Comparison of ENCODE assay signal across 30 mouse cellular contexts in genomic region chr17:37869676-37870205, GRCm38 (mm10). TPM values are rescaled to one million over a fixed set of nuclear protein-coding genes. Genes with fewer than 3 reads are reported as not detected.
DNase-seq lines count a peak whose midpoint lies in the region; ATAC-seq and TF ChIP-seq lines count a peak whose summit lies in the region.
"Had no signal": no experiment of that assay in that cellular context is flagged by ENCODE, and none has a peak within 500 bp of the region (broad histone marks: within the 10 kb centered on the region; RNA-seq: fewer than 3 reads in every experiment).

No protein-coding gene starts in this region.

- H3K36me3 ChIP-seq in forebrain, embryonic 14.5 days (ENCODE audit: control insufficient read depth, insufficient read depth, low read length): no peaks in the 10 kb centered on the region
- H3K36me3 ChIP-seq in forebrain, postnatal 0 days (ENCODE audit: insufficient read depth): no peaks in the 10 kb centered on the region
- no peaks in the 10 kb centered on the region for H3K36me3 ChIP-seq in hindbrain, embryonic 10.5 days
- H3K36me3 ChIP-seq in hindbrain, embryonic 16.5 days (ENCODE audit: control insufficient read depth, insufficient read depth, low read length): no peaks in the 10 kb centered on the region
- H3K36me3 ChIP-seq in ES-E14 (ENCODE audit: control insufficient read depth, insufficient read depth, low read length, poor library complexity, severe bottlenecking): no peaks in the 10 kb centered on the region
- H3K36me3 ChIP-seq: forebrain, embryonic 15.5 days; hindbrain, embryonic 15.5 days; midbrain, embryonic 13.5 days had no signal

- no peak for ATAC-seq in forebrain, embryonic 14.5 days
- no peak for ATAC-seq in forebrain, postnatal 0 days
- no peak for ATAC-seq in hindbrain, embryonic 16.5 days
- ATAC-seq: CD4-positive, CD25-positive, alpha-beta regulatory T cell, adult 4 months; forebrain, embryonic 15.5 days; lung, postnatal 0 days; midbrain, embryonic 13.5 days had no signal

- no peaks in the 10 kb centered on the region for H3K9me3 ChIP-seq in forebrain, embryonic 14.5 days (replicated peaks; ENCODE audit: control insufficient read depth, low read length)
- no peaks in the 10 kb centered on the region for H3K9me3 ChIP-seq in forebrain, postnatal 0 days (ENCODE audit: low read length)
- no peaks in the 10 kb centered on the region for H3K9me3 ChIP-seq in hindbrain, embryonic 10.5 days
- no peaks in the 10 kb centered on the region for H3K9me3 ChIP-seq in hindbrain, embryonic 16.5 days (ENCODE audit: control insufficient read depth, low read length)
- H3K9me3 ChIP-seq in ES-E14 (ENCODE audit: control insufficient read depth, insufficient read depth, low read depth, low read length): no peaks in the 10 kb centered on the region
- H3K9me3 ChIP-seq: forebrain, embryonic 15.5 days; hindbrain, embryonic 15.5 days; midbrain, embryonic 13.5 days had no signal

- H3K27ac ChIP-seq in forebrain, embryonic 14.5 days (ENCODE audit: low read depth, low read length): no peak overlapping the region
- H3K27ac ChIP-seq in forebrain, postnatal 0 days (ENCODE audit: low read depth, low read length): no peak overlapping the region
- no peak overlapping the region for H3K27ac ChIP-seq in hindbrain, embryonic 10.5 days
- H3K27ac ChIP-seq in hindbrain, embryonic 16.5 days (ENCODE audit: low read depth, low read length): no peak overlapping the region
- H3K27ac ChIP-seq in ES-E14 (ENCODE audit: insufficient read depth, low read depth, low read length, poor library complexity, severe bottlenecking): no peak overlapping the region
- H3K27ac ChIP-seq: forebrain, embryonic 15.5 days; hindbrain, embryonic 15.5 days; left cerebral cortex, adult 2 months; midbrain, embryonic 13.5 days had no signal

- in situ Hi-C loops in ES-E14 (cut with MboI; ENCODE audit: low sequenced_read_pairs in 2 of 2, unreplicated experiment in 2 of 2): no loop called here

- no peaks in the 10 kb centered on the region for H3K4me1 ChIP-seq in forebrain, embryonic 14.5 days (ENCODE audit: control insufficient read depth, insufficient read depth, low read length)
- no peaks in the 10 kb centered on the region for H3K4me1 ChIP-seq in forebrain, postnatal 0 days (ENCODE audit: insufficient read depth)
- peaks cover 4% of the 10 kb centered on the region; the same call in 1 of the 2 replicates for H3K4me1 ChIP-seq in hindbrain, embryonic 10.5 days (replicated peaks)
- H3K4me1 ChIP-seq in hindbrain, embryonic 16.5 days (ENCODE audit: control insufficient read depth, insufficient read depth, low read depth, low read length): no peaks in the 10 kb centered on the region
- H3K4me1 ChIP-seq in ES-E14 (ENCODE audit: control insufficient read depth in 2 of 2, insufficient read depth in 2 of 2, low read length in 2 of 2, poor library complexity in 1 of 2): no peaks in the 10 kb centered on the region
- H3K4me1 ChIP-seq: forebrain, embryonic 15.5 days; hindbrain, embryonic 15.5 days; midbrain, embryonic 13.5 days had no signal

- WGBS in forebrain, embryonic 14.5 days: 18% methylated on average over 8 of the region's 8 CpGs
- WGBS in forebrain, postnatal 0 days: 19% methylated on average over 8 of the region's 8 CpGs
- WGBS in hindbrain, embryonic 10.5 days: 22% methylated on average over 8 of the region's 8 CpGs
- 22% methylated on average over 8 of the region's 8 CpGs for WGBS in hindbrain, embryonic 16.5 days

- no peak for TF ChIP-seq CTCF in forebrain, postnatal 0 days (IDR thresholded peaks at IDR 0.05; ENCODE audit: low read depth)

- no peaks in the 10 kb centered on the region for H3K27me3 ChIP-seq in forebrain, embryonic 14.5 days (replicated peaks; ENCODE audit: control insufficient read depth, insufficient read depth, low read length)
- H3K27me3 ChIP-seq in forebrain, postnatal 0 days (ENCODE audit: insufficient read depth, low read length): no peaks in the 10 kb centered on the region
- H3K27me3 ChIP-seq in hindbrain, embryonic 10.5 days (ENCODE audit: insufficient read depth, poor library complexity, severe bottlenecking): no peaks in the 10 kb centered on the region
- H3K27me3 ChIP-seq in hindbrain, embryonic 16.5 days (replicated peaks; ENCODE audit: control insufficient read depth, insufficient read depth, low read length): no peaks in the 10 kb centered on the region
- H3K27me3 ChIP-seq: forebrain, embryonic 15.5 days; hindbrain, embryonic 15.5 days; midbrain, embryonic 13.5 days had no signal

- DNase-seq in forebrain, embryonic 14.5 days (ENCODE audit: low spot score): peak; percentile 1
- DNase-seq in forebrain, postnatal 0 days: no peak
- DNase-seq in hindbrain, embryonic 10.5 days (ENCODE audit: low spot score): peak; percentile 4
- peak; percentile 29 for DNase-seq in ES-E14 (ENCODE audit: low read depth, low spot score)
- DNase-seq in embryo, embryonic 9.5 days (ENCODE audit: extremely low spot score): peak; percentile 17
- DNase-seq in gastrocnemius, postnatal 4 days (ENCODE audit: low spot score in 2 of 2): no peak
- DNase-seq in adrenal gland, postnatal 4 days (ENCODE audit: low spot score in 2 of 2): no peak
- DNase-seq: cerebellum, adult 9-11 months; gastrocnemius, postnatal 36 days; heart, postnatal 10 days; kidney, adult 11 months; kidney, postnatal 4 days; layer of hippocampus, adult 9-11 months; left cerebral cortex, postnatal 4 days; liver; right cerebral cortex, postnatal 4 days; thymus, adult 2 months had no signal

- no peak overlapping the region for H3K9ac ChIP-seq in forebrain, embryonic 14.5 days (ENCODE audit: low read length)
- H3K9ac ChIP-seq in forebrain, postnatal 0 days: no peak overlapping the region
- H3K9ac ChIP-seq in hindbrain, embryonic 16.5 days (ENCODE audit: low read depth, low read length): no peak overlapping the region
- H3K9ac ChIP-seq in ES-E14 (ENCODE audit: insufficient read depth, low read depth, low read length, poor library complexity, severe bottlenecking): no peak overlapping the region
- H3K9ac ChIP-seq: forebrain, embryonic 15.5 days; hindbrain, embryonic 15.5 days; midbrain, embryonic 13.5 days had no signal

- H3K4me3 ChIP-seq in forebrain, embryonic 14.5 days (ENCODE audit: low read depth, low read length): no peak overlapping the region
- no peak overlapping the region for H3K4me3 ChIP-seq in forebrain, postnatal 0 days (ENCODE audit: low read depth, low read length)
- H3K4me3 ChIP-seq in hindbrain, embryonic 10.5 days: no peak overlapping the region
- H3K4me3 ChIP-seq in hindbrain, embryonic 16.5 days (ENCODE audit: low read length): no peak overlapping the region
- H3K4me3 ChIP-seq in ES-E14 (ENCODE audit: insufficient read depth in 1 of 2, low read depth in 1 of 2, low read length in 2 of 2, poor library complexity in 1 of 2, severe bottlenecking in 1 of 2): no peak overlapping the region
- H3K4me3 ChIP-seq: forebrain, embryonic 15.5 days; hindbrain, embryonic 15.5 days; left cerebral cortex, adult 2 months; midbrain, embryonic 13.5 days had no signal

- H3K4me2 ChIP-seq in forebrain, embryonic 14.5 days (ENCODE audit: low read length): no peak overlapping the region
- H3K4me2 ChIP-seq in forebrain, postnatal 0 days (ENCODE audit: low read depth): no peak overlapping the region
- no peak overlapping the region for H3K4me2 ChIP-seq in hindbrain, embryonic 16.5 days (ENCODE audit: low read length)
- H3K4me2 ChIP-seq: forebrain, embryonic 15.5 days; hindbrain, embryonic 15.5 days; midbrain, embryonic 13.5 days had no signal

TF ChIP-seq in ES-E14, 5 proteins besides CTCF, POLR2A, EP300 and RAD21 (continues in another document):
- TF ChIP-seq MAFK (IDR thresholded peaks at IDR 0.05; ENCODE audit: insufficient read depth, low read depth, low read length) (no peak), HCFC1 (IDR thresholded peaks at IDR 0.05; ENCODE audit: borderline replicate concordance, insufficient read depth, low read length) (no peak), ZNF384 (IDR thresholded peaks at IDR 0.05; ENCODE audit: low read depth, low read length) (no peak)

RNA-seq across cellular contexts. Expression of gene Olfr126, which starts 22.5 kb away (rescaled TPM):
- polyA plus RNA-seq in forebrain, embryonic 14.5 days (2014; fragmentation: Nextera tagmentation; extraction: Ambion mirVana): not detected in 2 replicates
- not detected in 2 replicates for total RNA-seq in forebrain, postnatal 0 days (2014; rRNA removed)
- not detected in 2 replicates for polyA plus RNA-seq in forebrain, postnatal 0 days (2015; fragmentation: Nextera tagmentation; extraction: Ambion mirVana)
- polyA plus RNA-seq in hindbrain, embryonic 10.5 days (2016; fragmentation: Nextera tagmentation; extraction: Ambion mirVana): not detected in 2 replicates
- not detected in 2 replicates for polyA plus RNA-seq in hindbrain, embryonic 16.5 days (2015; fragmentation: Nextera tagmentation; extraction: Ambion mirVana)
- total RNA-seq in ES-E14 (2012; rRNA removed): not detected in 2 replicates
- not detected for total RNA-seq in gastrocnemius, postnatal 4 days (2021)
- total RNA-seq in adrenal gland, postnatal 4 days (2021): not detected
- total RNA-seq: adrenal gland, adult 18-20 months; gastrocnemius, postnatal 36 days; heart, postnatal 10 days; left cerebral cortex, adult 2 months; left cerebral cortex, postnatal 4 days; megakaryocyte progenitor cell, adult 5-6 weeks; MEL had no signal
- polyA plus RNA-seq: CD4-positive, CD25-positive, alpha-beta regulatory T cell, adult 4 months; cortical plate, adult 2 months; forebrain, embryonic 15.5 days; hindbrain, embryonic 15.5 days; liver, embryonic 16.5 days; lung, postnatal 0 days; midbrain, embryonic 13.5 days; stomach, embryonic 16.5 days; thymus, adult 2 months had no signal

RNA-seq across cellular contexts. Expression of gene Olfr127, which starts 30.5 kb away (rescaled TPM):
- not detected in 2 replicates for polyA plus RNA-seq in forebrain, embryonic 14.5 days (2014; fragmentation: Nextera tagmentation; extraction: Ambion mirVana)
- total RNA-seq in forebrain, postnatal 0 days (2014; rRNA removed): not detected in 2 replicates
- polyA plus RNA-seq in forebrain, postnatal 0 days (2015; fragmentation: Nextera tagmentation; extraction: Ambion mirVana): not detected in 2 replicates
- not detected in 2 replicates for polyA plus RNA-seq in hindbrain, embryonic 10.5 days (2016; fragmentation: Nextera tagmentation; extraction: Ambion mirVana)
- not detected in 2 replicates for polyA plus RNA-seq in hindbrain, embryonic 16.5 days (2015; fragmentation: Nextera tagmentation; extraction: Ambion mirVana)
- total RNA-seq in ES-E14 (2012; rRNA removed): not detected in 2 replicates
- not detected for total RNA-seq in gastrocnemius, postnatal 4 days (2021)
- total RNA-seq in adrenal gland, postnatal 4 days (2021): not detected
- total RNA-seq: adrenal gland, adult 18-20 months; gastrocnemius, postnatal 36 days; heart, postnatal 10 days; left cerebral cortex, adult 2 months; left cerebral cortex, postnatal 4 days; megakaryocyte progenitor cell, adult 5-6 weeks; MEL had no signal
- polyA plus RNA-seq: cortical plate, adult 2 months; forebrain, embryonic 15.5 days; hindbrain, embryonic 15.5 days; liver, embryonic 16.5 days; lung, postnatal 0 days; midbrain, embryonic 13.5 days; stomach, embryonic 16.5 days had no signal

RNA-seq across cellular contexts. Expression of gene Olfr125, which starts 37.0 kb away (rescaled TPM):
- polyA plus RNA-seq in forebrain, embryonic 14.5 days (2014; fragmentation: Nextera tagmentation; extraction: Ambion mirVana): not detected in 2 replicates
- total RNA-seq in forebrain, postnatal 0 days (2014; rRNA removed): not detected in 2 replicates
- polyA plus RNA-seq in forebrain, postnatal 0 days (2015; fragmentation: Nextera tagmentation; extraction: Ambion mirVana): not detected in 2 replicates
- polyA plus RNA-seq in hindbrain, embryonic 10.5 days (2016; fragmentation: Nextera tagmentation; extraction: Ambion mirVana): not detected in 2 replicates
- polyA plus RNA-seq in hindbrain, embryonic 16.5 days (2015; fragmentation: Nextera tagmentation; extraction: Ambion mirVana): not detected in 2 replicates
- total RNA-seq in ES-E14 (2012; rRNA removed): not detected in 2 replicates
- total RNA-seq in gastrocnemius, postnatal 4 days (2021): not detected
- not detected for total RNA-seq in adrenal gland, postnatal 4 days (2021)
- total RNA-seq: adrenal gland, adult 18-20 months; gastrocnemius, postnatal 36 days; heart, postnatal 10 days; left cerebral cortex, adult 2 months; left cerebral cortex, postnatal 4 days; megakaryocyte progenitor cell, adult 5-6 weeks; MEL had no signal
- polyA plus RNA-seq: CD4-positive, CD25-positive, alpha-beta regulatory T cell, adult 4 months; cortical plate, adult 2 months; forebrain, embryonic 15.5 days; hindbrain, embryonic 15.5 days; liver, embryonic 16.5 days; lung, postnatal 0 days; midbrain, embryonic 13.5 days; stomach, embryonic 16.5 days; thymus, adult 2 months had no signal

RNA-seq across cellular contexts. Expression of gene Olfr128, which starts 50.6 kb away (rescaled TPM):
- not detected in 2 replicates for polyA plus RNA-seq in forebrain, embryonic 14.5 days (2014; fragmentation: Nextera tagmentation; extraction: Ambion mirVana)
- total RNA-seq in forebrain, postnatal 0 days (2014; rRNA removed): not detected in 2 replicates
- polyA plus RNA-seq in forebrain, postnatal 0 days (2015; fragmentation: Nextera tagmentation; extraction: Ambion mirVana): not detected in 2 replicates
- polyA plus RNA-seq in hindbrain, embryonic 10.5 days (2016; fragmentation: Nextera tagmentation; extraction: Ambion mirVana): not detected in 2 replicates
- polyA plus RNA-seq in hindbrain, embryonic 16.5 days (2015; fragmentation: Nextera tagmentation; extraction: Ambion mirVana): not detected in 2 replicates
- total RNA-seq in ES-E14 (2012; rRNA removed): not detected in 2 replicates
- total RNA-seq in gastrocnemius, postnatal 4 days (2021): not detected
- not detected for total RNA-seq in adrenal gland, postnatal 4 days (2021)
- total RNA-seq: adrenal gland, adult 18-20 months; gastrocnemius, postnatal 36 days; heart, postnatal 10 days; left cerebral cortex, adult 2 months; left cerebral cortex, postnatal 4 days; megakaryocyte progenitor cell, adult 5-6 weeks; MEL had no signal
- polyA plus RNA-seq: CD4-positive, CD25-positive, alpha-beta regulatory T cell, adult 4 months; cortical plate, adult 2 months; forebrain, embryonic 15.5 days; hindbrain, embryonic 15.5 days; liver, embryonic 16.5 days; lung, postnatal 0 days; midbrain, embryonic 13.5 days; stomach, embryonic 16.5 days; thymus, adult 2 months had no signal

Comparison
In these comparisons a context has a peak if more than half of its experiments do, and no peak if none do; other contexts are left out.
1. DNase-seq: peak in forebrain, embryonic 14.5 days (single experiment), hindbrain, embryonic 10.5 days (single experiment), ES-E14 (single experiment) and embryo, embryonic 9.5 days (single experiment); none in forebrain, postnatal 0 days (single experiment), gastrocnemius, postnatal 4 days (0 of 2) and adrenal gland, postnatal 4 days (0 of 2).